Mouse (Mus musculus) thymus, adult 2 months (tissue): Measurements from ENCODE around the gene Mmd2.

ENCODE experiments used
- CTCF ChIP-seq: fragments of 200-500 bp; IDR thresholded peaks from 2 replicates; pipeline ENCODE4 v1.5.1; 2012; ENCODE audit warnings: mild to moderate bottlenecking, control low read depth, low read length, moderate library complexity, borderline replicate concordance; ENCODE audit not compliant: control insufficient read depth, poor library complexity, insufficient read depth; ENCODE audit errors: extremely low read depth
- POLR2A ChIP-seq: fragments of 200-500 bp; IDR thresholded peaks from 2 replicates; pipeline ENCODE4 v1.6.1; 2012; ENCODE audit warnings: mild to moderate bottlenecking, low read length, control low read depth, moderate library complexity; ENCODE audit not compliant: control insufficient read depth, poor library complexity, insufficient read depth; ENCODE audit errors: extremely low read depth

- TF ChIP-seq POLR2A = no peak
- no peak for TF ChIP-seq CTCF
Observed at GRCm38 (mm10) chr5:142547066-142547465, 61.5 kb downstream of the Mmd2 start.
